Mouse (Mus musculus) stomach, postnatal 0 days (tissue): ENCODE data around the gene Taf9b. TPM values are rescaled to one million over a fixed set of nuclear protein-coding genes. Genes with fewer than 3 reads are reported as not detected.
"Not testable (repeated sequence)": the region's sequence is repeated elsewhere in the genome, so short reads cannot be mapped to it uniquely, and the experiment has no call there.

Experiments
- ATAC-seq: fragments of 200-750 bp; cut with Nextera tagmentation; 2 replicates; pipeline ENCODE4 v1.8.0; 2017; ENCODE audit not compliant: low FRiP score, low TSS enrichment
- DNase-seq: peaks from one replicate; pipeline ENCODE4 v3.0.0-alpha.2; 2016; ENCODE audit warnings: low spot score
- H3K27ac ChIP-seq: fragments of 300-500 bp; sonication (generic); replicated peaks from 2 replicates; pipeline ENCODE4 v1.5.1; 2014; ENCODE audit warnings: mild to moderate bottlenecking, control low read depth
- H3K27me3 ChIP-seq: fragments of 300-500 bp; sonication (generic); 2 replicates; pipeline ENCODE4 v1.6.1; 2014; ENCODE audit warnings: low read length; ENCODE audit not compliant: control insufficient read depth, insufficient read depth
- H3K36me3 ChIP-seq: fragments of 300-500 bp; sonication (generic); 2 replicates; pipeline ENCODE4 v1.6.1; 2014; ENCODE audit warnings: low read length, mixed read lengths; ENCODE audit not compliant: control insufficient read depth, insufficient read depth
- H3K4me1 ChIP-seq: fragments of 300-500 bp; sonication (generic); replicated peaks from 2 replicates; pipeline ENCODE4 v1.6.1; 2014; ENCODE audit warnings: antibody characterized with exemption; ENCODE audit not compliant: control insufficient read depth, insufficient read depth
- H3K4me2 ChIP-seq: fragments of 300-500 bp; sonication (generic); replicated peaks from 2 replicates; pipeline ENCODE4 v1.6.1; 2014; ENCODE audit warnings: low read depth, mild to moderate bottlenecking, control low read depth, moderate library complexity
- H3K4me3 ChIP-seq: fragments of 300-500 bp; sonication (generic); 2 replicates; pipeline ENCODE4 v1.5.1; 2014; ENCODE audit warnings: low read depth, low read length, control low read depth
- H3K9ac ChIP-seq: fragments of 300-500 bp; sonication (generic); 2 replicates; pipeline ENCODE4 v1.6.1; 2014; ENCODE audit warnings: mild to moderate bottlenecking, low read length, control low read depth, mixed read lengths
- H3K9me3 ChIP-seq: fragments of 300-500 bp; sonication (generic); 2 replicates; pipeline ENCODE4 v1.6.1; 2016; ENCODE audit warnings: low read length; ENCODE audit not compliant: control insufficient read depth
- CTCF ChIP-seq: IDR thresholded peaks from 2 replicates; pipeline ENCODE4 v1.5.1; 2016; ENCODE audit warnings: antibody characterized with exemption, low read depth, mild to moderate bottlenecking, moderate library complexity
- EP300 ChIP-seq: optimal IDR thresholded peaks from 2 replicates; pipeline ENCODE3; 2016; ENCODE audit warnings: antibody characterized with exemption
- WGBS: fragments of 180-500 bp; shearing (Covaris S2); extraction: QIAGEN DNeasy Blood & Tissue Kit; methylation state at CpG from one replicate; pipeline ENCODE4 v1.1.7; 2014; 5-methylcytosine and 5-hydroxymethylcytosine counted together
- polyA plus RNA-seq: library from polyadenylated mRNA; unstranded; fragments of >200 nt; fragmentation: Nextera tagmentation; extraction: Ambion mirVana; gene quantifications from 2 replicates; pipeline ENCODE4 v1.2.1, GENCODE M21; 2015

The Taf9b gene
- polyA plus RNA-seq, result 9.5 and 10.2 TPM in 2 replicates

GRCm38 (mm10) chrX:106221058-106221457, at the start of gene Taf9b:
Taf9b (minus strand) TSS chrX:106221158.
- H3K27me3 ChIP-seq, result no peaks in the 10 kb centered on the region
- H3K9ac ChIP-seq, result no peak within 1 kb of the TSS
- H3K9me3 ChIP-seq, result no peaks in the 10 kb centered on the region
- H3K4me2 ChIP-seq, result peak within 1 kb of the TSS; percentile 54
- no peaks in the 10 kb centered on the region for H3K4me1 ChIP-seq
- peak within 1 kb of the TSS; percentile 59 for H3K4me3 ChIP-seq
- no peak for ATAC-seq
- no peaks in the 10 kb centered on the region for H3K36me3 ChIP-seq
- no peak for TF ChIP-seq EP300
- no peak for TF ChIP-seq CTCF
- no peak within 1 kb of the TSS for H3K27ac ChIP-seq
- DNase-seq, result no peak
- 91% methylated on average over 24 of the region's 25 CpGs for WGBS

GRCm38 (mm10) chrX:106255276-106255675, 34.3 kb upstream of the Taf9b start, which contains the start of gene Fnd3c2:
Fnd3c2 (minus strand) TSS chrX:106255376.
- Histone ChIP-seq H3K4me3 (no peak within 1 kb of the TSS), H3K27ac (no peak within 1 kb of the TSS), H3K9me3 (no peaks in the 10 kb centered on the region), H3K27me3 (no peaks in the 10 kb centered on the region), H3K4me1 (no peaks in the 10 kb centered on the region), H3K9ac (no peak within 1 kb of the TSS), H3K36me3 (no peaks in the 10 kb centered on the region), H3K4me2 (no peak within 1 kb of the TSS)
- WGBS, result 92% methylated on average over 4 of the region's 4 CpGs
- no peak for DNase-seq
- ATAC-seq, result no peak
- no peak for TF ChIP-seq EP300
- TF ChIP-seq CTCF, result no peak

- no peaks in the 10 kb centered on the region for H3K4me1 ChIP-seq
- peak overlapping the region; percentile 70 for H3K9ac ChIP-seq
- ATAC-seq, result peak; percentile 93
- H3K4me2 ChIP-seq, result peak overlapping the region; percentile 54
- 21% methylated on average over 59 of the region's 60 CpGs for WGBS
- H3K36me3 ChIP-seq, result no peaks in the 10 kb centered on the region
- peak; percentile 29 for TF ChIP-seq CTCF
- TF ChIP-seq EP300, result no peak
- H3K4me3 ChIP-seq, result peak overlapping the region; percentile 59
- H3K9me3 ChIP-seq, result no peaks in the 10 kb centered on the region
- H3K27ac ChIP-seq, result peak overlapping the region; percentile 81
- H3K27me3 ChIP-seq, result no peaks in the 10 kb centered on the region
- peak; percentile 73 for DNase-seq
These were observed 1.6 kb downstream of the Taf9b start for GRCm38 (mm10) chrX:106219171-106220032.

GRCm38 (mm10) chrX:106209100-106209499, 11.9 kb downstream of the Taf9b start:
- no peaks in the 10 kb centered on the region for H3K9me3 ChIP-seq
- H3K27ac ChIP-seq, result no peak overlapping the region
- no peak overlapping the region for H3K9ac ChIP-seq
- ATAC-seq, result no peak
- no peak overlapping the region for H3K4me3 ChIP-seq
- no peaks in the 10 kb centered on the region for H3K4me1 ChIP-seq
- no peaks in the 10 kb centered on the region for H3K36me3 ChIP-seq
- whole genome bisulfite sequencing, result 77% methylated on average over 2 of the region's 2 CpGs
- no peaks in the 10 kb centered on the region for H3K27me3 ChIP-seq
- DNase-seq, result no peak
- no peak overlapping the region for H3K4me2 ChIP-seq
- TF ChIP-seq EP300, result no peak
- no peak for TF ChIP-seq CTCF

- Histone ChIP-seq H3K36me3 (no peaks in the 10 kb centered on the region), H3K4me2 (no peak overlapping the region), H3K9ac (no peak overlapping the region), H3K4me1 (no peaks in the 10 kb centered on the region), H3K27ac (no peak overlapping the region), H3K4me3 (no peak overlapping the region), H3K27me3 (no peaks in the 10 kb centered on the region), H3K9me3 (no peaks in the 10 kb centered on the region)
- DNase-seq, result no peak
- 78% methylated on average over 5 of the region's 5 CpGs for WGBS
- ATAC-seq, result no peak
- peak; percentile 54 for TF ChIP-seq CTCF
- no peak for TF ChIP-seq EP300
These were observed 22.1 kb downstream of the Taf9b start for GRCm38 (mm10) chrX:106198904-106199303.

GRCm38 (mm10) chrX:106197308-106197707, 23.6 kb downstream of the Taf9b start:
- H3K4me1 ChIP-seq, result no peaks in the 10 kb centered on the region
- TF ChIP-seq CTCF (peak; percentile 58), EP300 (no peak)
- H3K27me3 ChIP-seq, result no peaks in the 10 kb centered on the region
- no peak overlapping the region for H3K9ac ChIP-seq
- ATAC-seq (no peak), DNase-seq (no peak)
- H3K9me3 ChIP-seq, result no peaks in the 10 kb centered on the region
- no peak overlapping the region for H3K27ac ChIP-seq
- no peak overlapping the region for H3K4me2 ChIP-seq
- no peaks in the 10 kb centered on the region for H3K36me3 ChIP-seq
- WGBS, result 58% methylated on average over 5 of the region's 5 CpGs
- H3K4me3 ChIP-seq, result no peak overlapping the region

GRCm38 (mm10) chrX:106194361-106194760, 26.6 kb downstream of the Taf9b start:
- H3K36me3 ChIP-seq, ATAC-seq, H3K4me3 ChIP-seq, H3K4me1 ChIP-seq, H3K9ac ChIP-seq, H3K27ac ChIP-seq, H3K9me3 ChIP-seq, H3K4me2 ChIP-seq, H3K27me3 ChIP-seq, DNase-seq: not testable (repeated sequence)
- WGBS, result 88% methylated on average over 6 of the region's 6 CpGs
